In genomic region chrX:52165555-52165938, GRCm38 (mm10) we compare ENCODE assay signal across 8 mouse cellular contexts. TPM values are rescaled to one million over a fixed set of nuclear protein-coding genes. Genes with fewer than 3 reads are reported as not detected.
DNase-seq lines count a peak whose midpoint lies in the region; ATAC-seq and TF ChIP-seq lines count a peak whose summit lies in the region.

No protein-coding gene starts in this region.

- DNase-seq in heart, postnatal 14 days, result no peak
- DNase-seq in midbrain, embryonic 10.5 days (ENCODE audit: low spot score), result no peak
- no peak for DNase-seq in spleen, adult 12 weeks (ENCODE audit: low spot score)
- DNase-seq in embryo, embryonic 11 days, result no peak
- no peak for DNase-seq in gastrocnemius, postnatal 4 days (ENCODE audit: low spot score in 2 of 2)

- H3K27me3 ChIP-seq in heart, embryonic 13.5 days (replicated peaks), result 0 out of 2 replicates have a peak, but pooled peaks cover 10% of the 10 kb centered on the region
- H3K27me3 ChIP-seq in hindbrain, embryonic 13.5 days, result peaks cover 21% of the 10 kb centered on the region
- peaks cover 54% of the 10 kb centered on the region for H3K27me3 ChIP-seq in midbrain, embryonic 10.5 days (ENCODE audit: low read depth, poor library complexity, severe bottlenecking)

- no peaks in the 10 kb centered on the region for H3K9me3 ChIP-seq in heart, embryonic 13.5 days
- H3K9me3 ChIP-seq in hindbrain, embryonic 13.5 days, result no peaks in the 10 kb centered on the region
- H3K9me3 ChIP-seq in midbrain, embryonic 10.5 days (replicated peaks), result no peaks in the 10 kb centered on the region; the same call in 1 of the 2 replicates

- TF ChIP-seq CTCF in cortical plate, adult 2 months (IDR thresholded peaks at IDR 0.05; ENCODE audit: extremely low read depth, insufficient read depth, low read length), result no peak

- H3K4me2 ChIP-seq in heart, embryonic 13.5 days, result peak overlapping the region; percentile 76
- peak overlapping the region; percentile 73 for H3K4me2 ChIP-seq in hindbrain, embryonic 13.5 days

- TF ChIP-seq POLR2A in cortical plate, adult 2 months (IDR thresholded peaks at IDR 0.05; ENCODE audit: extremely low read depth, insufficient read depth, low read length), result no peak

- no peak overlapping the region for H3K27ac ChIP-seq in heart, embryonic 13.5 days (replicated peaks)
- no peak overlapping the region for H3K27ac ChIP-seq in cortical plate, adult 2 months (ENCODE audit: insufficient read depth, low read length)
- H3K27ac ChIP-seq in hindbrain, embryonic 13.5 days, result no peak overlapping the region
- peak overlapping the region; percentile 84 for H3K27ac ChIP-seq in midbrain, embryonic 10.5 days (replicated peaks)

- H3K36me3 ChIP-seq in heart, embryonic 13.5 days, result no peaks in the 10 kb centered on the region
- no peaks in the 10 kb centered on the region for H3K36me3 ChIP-seq in hindbrain, embryonic 13.5 days
- H3K36me3 ChIP-seq in midbrain, embryonic 10.5 days, result no peaks in the 10 kb centered on the region

- H3K4me1 ChIP-seq in heart, embryonic 13.5 days, result peaks cover 13% of the 10 kb centered on the region
- H3K4me1 ChIP-seq in cortical plate, adult 2 months (ENCODE audit: control insufficient read depth, insufficient read depth, low read length), result no peaks in the 10 kb centered on the region
- H3K4me1 ChIP-seq in hindbrain, embryonic 13.5 days (replicated peaks), result peaks cover 9% of the 10 kb centered on the region
- peaks cover 23% of the 10 kb centered on the region for H3K4me1 ChIP-seq in midbrain, embryonic 10.5 days

- 29% methylated on average over 5 of the region's 7 CpGs for WGBS in heart, embryonic 13.5 days
- 41% methylated on average over 4 of the region's 7 CpGs for WGBS in hindbrain, embryonic 13.5 days
- WGBS in midbrain, embryonic 10.5 days, result 29% methylated on average over 5 of the region's 7 CpGs

- ATAC-seq in heart, embryonic 13.5 days (ENCODE audit: extremely low read depth, insufficient number of reproducible peaks, low FRiP score, low TSS enrichment), result 0 out of 2 replicates have a peak, but pooled peaks have one; percentile 2
- peak; percentile 68 for ATAC-seq in hindbrain, embryonic 13.5 days (ENCODE audit: low FRiP score)

- intact Hi-C loops in heart, postnatal 14 days (cut with DNase I), result loop anchor here (10.0 kb wide), 1 partner anchor 119 kb away; no protein-coding TSS in a partner anchor

- peak overlapping the region; percentile 66 for H3K4me3 ChIP-seq in heart, embryonic 13.5 days
- H3K4me3 ChIP-seq in cortical plate, adult 2 months (ENCODE audit: insufficient read depth, low read length), result peak overlapping the region; percentile 69; the same call in 1 of the 2 replicates
- peak overlapping the region; percentile 51 for H3K4me3 ChIP-seq in hindbrain, embryonic 13.5 days
- peak overlapping the region; percentile 62 for H3K4me3 ChIP-seq in midbrain, embryonic 10.5 days

- H3K9ac ChIP-seq in heart, embryonic 13.5 days, result 0 out of 2 replicates have a peak overlapping the region, but pooled peaks have one; percentile 47
- H3K9ac ChIP-seq in hindbrain, embryonic 13.5 days, result peak overlapping the region; percentile 71; the same call in 1 of the 2 replicates

RNA-seq across cellular contexts. Expression of gene Gpc4, which starts 0.5 kb away (rescaled TPM):
- polyA plus RNA-seq in heart, embryonic 13.5 days (2015; fragmentation: Nextera tagmentation; extraction: Ambion mirVana), result 42.2 and 47.1 TPM in 2 replicates
- 10 to 100 TPM; 46.9 to 49.7 TPM for total RNA-seq in heart, postnatal 14 days (2021)
- 7.4 and 9.6 TPM in 2 replicates for polyA plus RNA-seq in cortical plate, adult 2 months (2012; rRNA removed)
- 10.3 and 11.8 TPM in 2 replicates for polyA plus RNA-seq in hindbrain, embryonic 13.5 days (2015; fragmentation: Nextera tagmentation; extraction: Ambion mirVana)
- polyA plus RNA-seq in midbrain, embryonic 10.5 days (2016; fragmentation: Nextera tagmentation; extraction: Ambion mirVana), result 26.3 and 27.1 TPM in 2 replicates
- total RNA-seq in gastrocnemius, postnatal 4 days (2021), result 100 to 1,000 TPM; 215 to 219 TPM
